Comparison of ENCODE assay signal across 8 mouse cellular contexts in genomic region chr2:147084366-147085071, GRCm38 (mm10). TPM values are rescaled to one million over a fixed set of nuclear protein-coding genes. Genes with fewer than 3 reads are reported as not detected.
DNase-seq lines count a peak whose midpoint lies in the region; ATAC-seq and TF ChIP-seq lines count a peak whose summit lies in the region.

No protein-coding gene starts in this region.

- H3K4me2 ChIP-seq in heart, embryonic 16.5 days (ENCODE audit: low read depth, low read length), result peak overlapping the region; percentile 75
- H3K4me2 ChIP-seq in limb, embryonic 15.5 days, result peak overlapping the region; percentile 76
- peak overlapping the region; percentile 57 for H3K4me2 ChIP-seq in stomach, postnatal 0 days (replicated peaks; ENCODE audit: low read depth)

- DNase-seq in cerebellum, adult 9-11 months, result peak; percentile 6
- no peak for DNase-seq in cerebellum, adult 18-20 months
- peak; percentile 13 to 67 for DNase-seq in spleen, postnatal 4 days (ENCODE audit: low spot score in 2 of 2)
- DNase-seq in spleen, adult 12 weeks (ENCODE audit: low spot score), result no peak
- DNase-seq in stomach, postnatal 0 days (ENCODE audit: low spot score), result peak; percentile 26

- no peaks in the 10 kb centered on the region for H3K9me3 ChIP-seq in heart, embryonic 16.5 days (replicated peaks; ENCODE audit: control insufficient read depth, low read length)
- no peaks in the 10 kb centered on the region for H3K9me3 ChIP-seq in limb, embryonic 15.5 days
- H3K9me3 ChIP-seq in stomach, postnatal 0 days (ENCODE audit: control insufficient read depth, low read length), result no peaks in the 10 kb centered on the region

- H3K9ac ChIP-seq in heart, embryonic 16.5 days (ENCODE audit: low read length), result no peak overlapping the region
- no peak overlapping the region for H3K9ac ChIP-seq in limb, embryonic 15.5 days
- no peak overlapping the region for H3K9ac ChIP-seq in stomach, postnatal 0 days (ENCODE audit: low read length)

- 2% methylated on average over 106 of the region's 106 CpGs for WGBS in heart, embryonic 16.5 days
- WGBS in limb, embryonic 15.5 days, result under 1% methylated on average over 106 of the region's 106 CpGs
- 1% methylated on average over 104 of the region's 106 CpGs for WGBS in stomach, postnatal 0 days

- peak overlapping the region; percentile 57 for H3K4me3 ChIP-seq in heart, embryonic 16.5 days (ENCODE audit: low read length)
- peak overlapping the region; percentile 43 for H3K4me3 ChIP-seq in limb, embryonic 15.5 days
- peak overlapping the region; percentile 41 for H3K4me3 ChIP-seq in stomach, postnatal 0 days (ENCODE audit: low read depth, low read length)

- ATAC-seq in heart, embryonic 16.5 days (replicated peaks; ENCODE audit: extremely low read depth, insufficient read depth, low FRiP score), result no peak; the same call in 1 of the 2 replicates
- no peak for ATAC-seq in limb, embryonic 15.5 days (ENCODE audit: insufficient number of reproducible peaks, low FRiP score, low TSS enrichment, low read depth)
- ATAC-seq in stomach, postnatal 0 days (ENCODE audit: low FRiP score, low TSS enrichment), result 0 out of 2 replicates have a peak, but pooled peaks have one; percentile 38
- ATAC-seq in frontal cortex, adult (ENCODE audit: low TSS enrichment), result no peak

- no peaks in the 10 kb centered on the region for H3K36me3 ChIP-seq in heart, embryonic 16.5 days (ENCODE audit: control insufficient read depth, insufficient read depth)
- H3K36me3 ChIP-seq in limb, embryonic 15.5 days, result no peaks in the 10 kb centered on the region
- no peaks in the 10 kb centered on the region for H3K36me3 ChIP-seq in stomach, postnatal 0 days (ENCODE audit: control insufficient read depth, insufficient read depth, low read length)

- TF ChIP-seq CTCF in stomach, postnatal 0 days (IDR thresholded peaks at IDR 0.05; ENCODE audit: low read depth), result no peak

- no peak for TF ChIP-seq EP300 in stomach, postnatal 0 days (optimal IDR thresholded peaks at IDR 0.05)

- H3K4me1 ChIP-seq in heart, embryonic 16.5 days (ENCODE audit: control insufficient read depth, insufficient read depth, low read length), result peaks cover 9% of the 10 kb centered on the region; the same call in 1 of the 2 replicates
- H3K4me1 ChIP-seq in limb, embryonic 15.5 days, result peaks cover 19% of the 10 kb centered on the region
- no peaks in the 10 kb centered on the region for H3K4me1 ChIP-seq in stomach, postnatal 0 days (replicated peaks; ENCODE audit: control insufficient read depth, insufficient read depth)

- no peak overlapping the region for H3K27ac ChIP-seq in heart, embryonic 16.5 days (ENCODE audit: low read length)
- no peak overlapping the region for H3K27ac ChIP-seq in limb, embryonic 15.5 days
- no peak overlapping the region for H3K27ac ChIP-seq in stomach, postnatal 0 days (replicated peaks)

- H3K27me3 ChIP-seq in heart, embryonic 16.5 days (ENCODE audit: control insufficient read depth, insufficient read depth, low read length), result peaks cover 58% of the 10 kb centered on the region
- peaks cover 69% of the 10 kb centered on the region for H3K27me3 ChIP-seq in limb, embryonic 15.5 days
- H3K27me3 ChIP-seq in stomach, postnatal 0 days (ENCODE audit: control insufficient read depth, insufficient read depth, low read length), result peaks cover 9% of the 10 kb centered on the region

RNA-seq across cellular contexts. Expression of gene Nkx2-4, which starts 0.7 kb away (rescaled TPM):
- not detected in 2 replicates for polyA plus RNA-seq in heart, embryonic 16.5 days (2015; fragmentation: Nextera tagmentation; extraction: Ambion mirVana)
- not detected in 2 replicates for polyA plus RNA-seq in limb, embryonic 15.5 days (2015; fragmentation: Nextera tagmentation; extraction: Ambion mirVana)
- not detected in 2 replicates for polyA plus RNA-seq in stomach, postnatal 0 days (2015; fragmentation: Nextera tagmentation; extraction: Ambion mirVana)

Comparison
In these comparisons a context has a peak if more than half of its experiments do, and no peak if none do; other contexts are left out.
1. DNase-seq: peak in cerebellum, adult 9-11 months (single experiment), spleen, postnatal 4 days (2 of 2) and stomach, postnatal 0 days (single experiment); none in cerebellum, adult 18-20 months (0 of 2) and spleen, adult 12 weeks (single experiment).
2. Peak in every context shown above with its lines, with median percentiles within 50 percentile points of each other: H3K4me2 ChIP-seq and H3K4me3 ChIP-seq.